ENCODE assay signal across 14 mouse cellular contexts in the genomic region with DNA sequence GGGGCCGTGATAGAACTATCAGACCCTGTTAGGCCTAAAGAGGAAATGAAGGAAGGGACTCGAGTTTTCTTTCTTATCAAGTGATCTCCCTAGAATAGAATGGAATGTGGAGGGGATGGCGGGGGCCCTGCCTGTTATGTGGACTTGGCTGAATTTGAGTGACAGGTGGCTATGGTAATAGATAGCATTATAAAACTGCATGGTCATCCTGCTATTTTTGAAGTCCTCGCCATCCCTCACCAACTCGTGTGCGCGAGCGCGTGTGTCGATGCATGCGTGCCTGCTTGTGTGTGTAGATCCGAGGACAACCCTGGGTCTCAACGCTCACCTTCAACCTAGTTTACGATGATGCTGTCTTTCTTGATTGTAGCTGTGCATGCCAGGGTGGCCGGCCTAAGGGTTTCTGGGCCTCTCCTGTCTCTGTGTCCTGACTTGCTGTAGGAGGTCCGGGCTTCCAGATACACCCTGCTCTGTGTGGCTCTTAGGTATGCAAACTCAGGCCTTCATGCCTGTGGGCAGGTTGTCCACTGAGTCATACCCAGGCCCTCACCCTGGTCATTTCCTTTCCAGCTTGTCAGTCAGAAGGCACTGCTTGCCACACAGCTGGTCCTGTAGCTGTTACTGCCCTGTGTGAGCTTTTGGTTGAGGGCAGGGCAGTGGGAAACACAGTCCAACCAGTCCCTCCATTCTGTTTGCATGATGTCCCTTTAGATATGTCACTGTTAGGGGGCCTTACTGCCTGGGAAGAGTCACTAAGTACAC.
"Had no signal": no experiment of that assay in that cellular context is flagged by ENCODE, and none has a peak within 500 bp of the region (broad histone marks: within the 10 kb centered on the region; RNA-seq: fewer than 3 reads in every experiment).

No protein-coding gene starts in this region.

- H3K4me2 ChIP-seq: limb, embryonic 12.5 days; liver, embryonic 13.5 days; lung, embryonic 15.5 days; midbrain, embryonic 12.5 days; neural tube, embryonic 15.5 days had no signal

- H3K36me3 ChIP-seq: limb, embryonic 12.5 days; liver, embryonic 13.5 days; lung, embryonic 15.5 days; midbrain, embryonic 12.5 days; neural tube, embryonic 15.5 days had no signal

- ATAC-seq: liver, postnatal 0 days had no signal

- H3K27ac ChIP-seq: kidney, postnatal 0 days; limb, embryonic 12.5 days; liver, embryonic 13.5 days; lung, embryonic 15.5 days; midbrain, embryonic 12.5 days; neural tube, embryonic 15.5 days; stomach, postnatal 0 days had no signal

- H3K4me1 ChIP-seq: limb, embryonic 12.5 days; lung, embryonic 15.5 days; midbrain, embryonic 12.5 days; neural tube, embryonic 15.5 days had no signal

- H3K4me3 ChIP-seq: limb, embryonic 12.5 days; liver, embryonic 13.5 days; lung, embryonic 15.5 days; midbrain, embryonic 12.5 days; neural tube, embryonic 15.5 days had no signal

- H3K27me3 ChIP-seq: liver, embryonic 13.5 days; lung, embryonic 15.5 days; neural tube, embryonic 15.5 days had no signal

- DNase-seq: kidney, postnatal 36 days; layer of hippocampus, adult 9-11 months; liver; liver, embryonic 13.5 days; liver, postnatal 0 days; right cerebral cortex, adult 18-20 months; right cerebral cortex, postnatal 25 days; thymus, postnatal 4 days had no signal

- H3K9ac ChIP-seq: limb, embryonic 12.5 days; liver, embryonic 13.5 days; liver, postnatal 0 days; lung, embryonic 15.5 days; midbrain, embryonic 12.5 days; neural tube, embryonic 15.5 days had no signal

- H3K9me3 ChIP-seq: limb, embryonic 12.5 days; liver, embryonic 13.5 days; lung, embryonic 15.5 days; midbrain, embryonic 12.5 days; neural tube, embryonic 15.5 days had no signal
